Mouse (Mus musculus) cortical plate, adult 2 months (tissue): ENCODE measurements around the gene Calhm3. TPM values are rescaled to one million over a fixed set of nuclear protein-coding genes. Genes with fewer than 3 reads are reported as not detected.

Experiments used
- H3K27ac ChIP-seq: fragments of 200-500 bp; 2 replicates; pipeline ENCODE4 v1.5.1; 2012; ENCODE audit warnings: low read length, control low read depth, inconsistent platforms; ENCODE audit not compliant: insufficient read depth
- H3K4me1 ChIP-seq: fragments of 200-500 bp; 2 replicates; pipeline ENCODE4 v1.6.1; 2011; ENCODE audit warnings: low read length; ENCODE audit not compliant: control insufficient read depth, insufficient read depth
- H3K4me3 ChIP-seq: fragments of 200-500 bp; 2 replicates; pipeline ENCODE4 v1.5.1; 2011; ENCODE audit warnings: mild to moderate bottlenecking, low read length, control low read depth; ENCODE audit not compliant: insufficient read depth
- CTCF ChIP-seq: fragments of 200-500 bp; IDR thresholded peaks from 2 replicates; pipeline ENCODE4 v1.5.1; 2011; ENCODE audit warnings: mild to moderate bottlenecking, control low read depth, low read length; ENCODE audit not compliant: insufficient read depth; ENCODE audit errors: extremely low read depth
- POLR2A ChIP-seq: fragments of 200-500 bp; IDR thresholded peaks from 2 replicates; pipeline ENCODE4 v1.6.1; 2011; ENCODE audit warnings: mild to moderate bottlenecking, low read length, control low read depth; ENCODE audit not compliant: insufficient read depth; ENCODE audit errors: extremely low read depth
- polyA plus RNA-seq: library from polyadenylated mRNA; depleted of rRNA; stranded (reverse); fragments of >200 nt; gene quantifications from 2 replicates; pipeline ENCODE4 v1.2.3, GENCODE M21; 2012

The Calhm3 gene
- polyA plus RNA-seq, 1 experiment: 0.10 TPM

DNA sequence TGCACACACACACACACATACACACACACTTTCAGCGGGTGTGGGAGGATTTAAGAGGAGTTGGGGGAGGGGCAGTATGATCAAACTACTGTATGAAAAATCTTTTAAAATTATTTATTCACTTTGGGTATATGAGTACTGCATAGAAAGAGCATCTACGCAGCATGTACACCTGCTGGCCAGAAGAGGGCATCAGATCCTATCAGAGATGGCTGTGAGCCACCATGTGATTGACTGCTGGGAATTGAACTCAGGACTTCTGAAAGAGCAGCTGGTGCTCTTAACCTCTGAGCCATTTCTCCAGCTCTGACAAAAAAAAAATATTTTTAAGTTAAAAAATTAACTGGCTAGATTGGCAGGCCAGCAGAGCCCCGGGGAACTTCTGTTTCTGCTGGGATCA lies 17.0 kb upstream of the Calhm3 start:
- H3K4me1 ChIP-seq: no peaks in the 10 kb centered on the region
- TF ChIP-seq POLR2A (no peak), CTCF (peak; percentile 51)
- no peak overlapping the region for H3K27ac ChIP-seq
- no peak overlapping the region for H3K4me3 ChIP-seq

DNA sequence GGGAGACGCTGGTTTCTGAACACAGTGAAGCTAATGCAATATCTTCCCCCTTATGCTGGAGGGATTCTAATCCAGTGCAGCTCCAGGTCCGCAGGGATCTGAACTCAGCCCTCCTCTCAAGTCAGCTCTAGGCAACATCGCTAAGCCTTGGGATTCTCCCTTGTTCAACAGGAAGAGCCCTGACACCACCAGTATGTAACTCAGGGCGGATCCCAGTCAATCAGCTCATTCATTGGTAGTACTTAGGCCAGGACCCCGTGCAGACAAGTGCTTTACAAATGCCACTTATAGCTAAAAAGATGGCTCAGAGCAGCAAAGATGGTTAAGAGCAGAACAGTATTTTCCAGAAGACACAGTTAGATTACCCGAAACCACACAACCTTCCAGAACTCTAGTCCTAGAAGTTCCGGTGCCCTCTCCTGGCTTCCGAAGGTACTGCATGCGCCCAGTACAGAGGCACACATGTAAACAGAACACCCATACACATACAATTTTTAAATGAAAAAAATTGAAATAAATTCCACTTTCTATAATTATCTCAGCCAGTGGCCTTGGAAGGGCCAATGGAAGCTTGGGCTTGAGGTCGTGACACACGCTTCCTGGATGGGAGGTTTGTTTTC lies 11.3 kb upstream of the Calhm3 start:
- Histone ChIP-seq H3K4me1 (no peaks in the 10 kb centered on the region), H3K4me3 (no peak overlapping the region), H3K27ac (no peak overlapping the region)
- TF ChIP-seq POLR2A: no peak
- peak; percentile 84 for TF ChIP-seq CTCF

DNA sequence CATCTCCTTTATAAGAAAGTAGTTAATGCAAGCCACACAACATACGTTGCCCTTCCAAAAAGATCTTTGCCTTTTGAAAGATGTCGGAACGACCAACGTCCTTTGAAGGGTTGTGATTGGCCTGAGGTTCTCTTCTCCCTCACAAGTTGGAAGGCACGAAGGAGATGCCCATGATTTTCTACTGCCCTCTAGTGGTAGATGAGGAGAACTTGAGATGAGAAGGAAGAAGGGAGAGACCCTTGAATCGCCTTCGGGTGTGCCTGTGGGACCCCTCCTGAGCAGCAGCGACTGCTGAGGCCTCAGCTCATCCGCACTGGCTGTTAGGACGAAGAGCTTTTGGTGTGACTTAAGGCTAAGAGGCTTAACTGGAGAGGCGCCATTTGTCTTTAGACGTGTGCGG lies 10.7 kb upstream of the Calhm3 start:
- H3K27ac ChIP-seq: no peak overlapping the region
- no peak overlapping the region for H3K4me3 ChIP-seq
- TF ChIP-seq POLR2A (no peak), CTCF (peak; percentile 72)

DNA sequence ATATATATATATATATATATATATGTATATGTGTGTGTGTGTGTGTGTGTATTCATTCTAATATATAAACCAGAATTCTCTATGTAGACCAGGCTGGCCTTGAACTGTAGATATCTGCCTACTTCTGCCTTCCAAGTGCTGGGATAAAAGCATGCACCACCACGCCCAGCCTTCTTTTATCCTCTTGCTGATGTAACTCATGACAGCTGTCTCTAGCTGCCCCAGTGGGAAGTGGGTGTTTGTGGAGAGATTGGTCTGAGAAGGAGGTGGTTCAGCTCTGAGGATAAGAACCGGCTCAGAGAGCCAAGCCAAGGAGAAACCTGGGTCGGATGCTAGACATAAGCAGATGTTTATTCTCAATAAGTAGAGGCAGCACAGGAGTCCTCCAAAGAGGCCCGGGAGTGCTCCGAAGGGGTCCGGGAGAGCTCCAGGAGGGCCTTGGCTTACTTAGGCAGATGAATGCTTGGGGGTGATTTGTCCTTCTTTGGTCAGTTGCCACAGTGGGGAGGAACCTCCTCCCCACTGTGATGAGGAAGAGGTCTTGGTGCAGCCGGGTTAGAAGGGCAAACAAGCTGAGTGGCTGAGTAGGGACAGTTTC lies 10.2 kb upstream of the Calhm3 start:
- H3K4me3 ChIP-seq: no peak overlapping the region
- H3K4me1 ChIP-seq: no peaks in the 10 kb centered on the region
- no peak overlapping the region for H3K27ac ChIP-seq
- TF ChIP-seq CTCF (no peak), POLR2A (no peak)

More for the DNA sequence above, 10.7 kb upstream of the Calhm3 start:
- H3K4me1 ChIP-seq: no peaks in the 10 kb centered on the region

DNA sequence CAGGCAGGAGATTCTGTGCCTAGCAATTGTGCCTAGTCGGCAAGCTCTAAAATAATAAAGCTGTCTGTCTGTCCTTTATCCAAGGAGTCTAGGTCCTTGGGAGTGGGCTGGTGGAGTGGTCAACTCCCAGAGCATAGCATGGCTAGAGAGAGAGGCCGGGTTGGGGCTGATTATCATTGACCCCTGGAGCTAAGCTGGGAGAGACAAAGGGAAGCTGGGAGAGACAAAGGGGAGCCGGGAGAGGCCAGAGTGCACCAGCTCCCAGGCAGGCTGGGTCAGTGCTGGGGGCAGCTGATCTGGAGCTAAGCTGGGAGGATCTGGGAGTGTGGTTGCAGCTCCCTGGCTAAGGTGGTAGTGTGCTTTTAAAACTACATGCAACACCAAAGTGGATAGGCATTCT lies 9.2 kb upstream of the Calhm3 start:
- Histone ChIP-seq H3K4me1 (no peaks in the 10 kb centered on the region; the same call in 1 of the 2 replicates), H3K27ac (no peak overlapping the region), H3K4me3 (no peak overlapping the region)
- TF ChIP-seq POLR2A (no peak), CTCF (no peak)

DNA sequence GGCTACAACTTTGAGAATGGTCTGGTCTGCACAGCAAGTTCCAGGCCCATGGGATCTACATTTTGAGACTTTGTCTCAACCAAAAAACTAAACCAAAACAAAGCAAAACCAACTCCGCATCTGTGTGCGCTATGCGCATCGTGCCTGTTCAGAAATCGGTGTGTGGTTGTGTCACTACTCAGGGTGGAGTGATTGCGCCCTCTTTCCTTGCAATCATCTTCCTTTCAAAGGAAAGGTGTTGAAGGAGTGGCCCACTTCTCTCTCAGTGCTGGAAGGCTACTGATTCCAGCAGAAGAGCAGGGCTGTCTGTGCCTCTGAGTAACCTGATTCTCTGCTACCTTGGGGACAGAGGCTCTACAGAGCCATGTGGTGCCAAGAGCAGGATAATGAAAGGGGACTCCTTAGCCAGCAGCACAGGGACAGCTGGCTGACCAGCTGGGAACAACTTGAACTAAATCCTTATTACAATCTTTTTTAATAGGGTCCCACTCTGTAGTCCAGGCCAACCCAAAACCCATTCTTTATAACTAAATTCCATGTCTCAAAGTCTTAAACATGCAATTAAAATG lies 5.7 kb upstream of the Calhm3 start:
- Histone ChIP-seq H3K4me3 (no peak overlapping the region), H3K4me1 (no peaks in the 10 kb centered on the region; the same call in 1 of the 2 replicates), H3K27ac (no peak overlapping the region)
- no peak for TF ChIP-seq CTCF
- no peak for TF ChIP-seq POLR2A

DNA sequence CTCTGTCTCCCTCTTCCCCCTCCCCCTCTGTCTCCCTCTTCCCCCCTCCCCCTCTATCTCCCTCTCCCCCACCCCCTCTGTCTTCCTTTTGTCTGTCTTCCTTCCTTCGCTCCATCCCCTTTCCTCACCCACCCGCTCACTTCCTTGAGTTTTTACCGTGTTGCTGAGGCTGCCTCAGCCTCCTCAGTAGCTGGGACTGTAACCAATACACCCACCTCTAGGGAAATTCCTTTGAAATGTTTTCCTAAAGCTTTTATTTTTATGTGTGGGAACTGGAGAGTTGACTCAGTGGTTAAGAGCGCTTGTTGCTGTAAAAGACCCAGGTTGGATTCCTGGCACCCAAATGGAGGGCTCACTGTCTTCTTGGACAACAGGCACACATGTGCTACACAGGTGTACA lies 4.1 kb upstream of the Calhm3 start:
- Histone ChIP-seq H3K4me1 (no peaks in the 10 kb centered on the region; the same call in 1 of the 2 replicates), H3K27ac (no peak overlapping the region), H3K4me3 (no peak overlapping the region)
- TF ChIP-seq CTCF (no peak), POLR2A (no peak)

DNA sequence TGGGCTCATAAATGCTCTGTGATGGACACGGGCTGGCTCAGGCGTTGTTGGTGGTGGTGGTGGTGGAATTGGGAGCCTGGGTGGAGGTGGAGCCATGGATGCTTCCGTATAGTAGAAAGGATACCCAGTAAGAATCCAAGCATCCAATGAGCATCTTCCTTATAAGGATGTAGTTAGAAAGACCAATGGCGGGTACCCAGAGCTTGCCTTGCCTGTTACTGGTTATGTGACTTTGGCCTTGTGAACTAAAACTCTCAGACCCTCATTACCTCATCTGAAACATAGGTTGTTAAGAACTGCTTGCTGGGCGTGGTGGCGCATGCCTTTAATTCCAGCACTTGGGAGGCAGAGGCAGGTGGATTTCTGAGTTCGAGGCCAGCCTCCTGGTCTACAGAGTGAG lies 3.8 kb downstream of the Calhm3 start:
- Histone ChIP-seq H3K4me1 (no peaks in the 10 kb centered on the region), H3K4me3 (no peak overlapping the region), H3K27ac (no peak overlapping the region)
- no peak for TF ChIP-seq CTCF
- TF ChIP-seq POLR2A: no peak

DNA sequence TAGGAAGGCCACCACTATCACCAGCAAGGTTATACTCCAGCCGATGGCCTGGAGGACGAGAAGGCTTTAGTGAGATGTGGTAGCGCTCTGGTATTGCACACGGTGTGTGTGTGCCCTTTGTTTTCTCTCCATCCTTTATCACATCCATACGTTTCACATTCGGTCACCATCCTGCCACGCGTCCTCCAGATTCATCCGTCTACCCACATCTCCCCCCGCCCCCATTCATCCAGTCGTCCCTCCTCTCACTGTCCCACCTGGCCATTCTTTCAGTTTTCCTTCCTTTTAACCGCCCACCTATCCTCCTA lies 5.5 kb downstream of the Calhm3 start:
- TF ChIP-seq POLR2A (no peak), CTCF (no peak)
- no peaks in the 10 kb centered on the region for H3K4me1 ChIP-seq
- peak overlapping the region; percentile 4; the same call in 1 of the 2 replicates for H3K4me3 ChIP-seq
- H3K27ac ChIP-seq: no peak overlapping the region
